Mouse (Mus musculus): ENCODE results near the gene Stab2.

Gene Stab2

DNA sequence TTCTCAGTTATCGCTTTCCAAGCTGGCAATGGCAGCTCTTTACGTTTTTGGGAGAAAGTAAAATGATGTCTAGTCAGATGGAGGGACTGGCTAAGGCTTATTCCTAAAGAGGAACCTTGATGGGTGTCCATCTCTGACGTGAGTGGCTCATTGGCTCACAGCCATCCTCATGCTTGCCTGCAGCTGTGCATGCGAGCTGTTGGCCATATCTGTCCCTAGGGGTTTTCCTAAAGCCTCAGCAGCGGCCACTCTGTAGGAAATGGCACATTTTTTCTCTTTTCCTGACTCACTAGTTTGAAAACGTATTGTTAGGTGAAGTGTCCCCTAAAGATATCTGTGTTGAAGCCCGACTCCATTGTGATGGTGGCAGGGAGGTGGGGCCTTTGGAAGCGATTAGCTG, 18.0 kb downstream of the Stab2 start:
- no peak for DNase-seq (ENCODE audit: low read depth, low spot score)

DNA sequence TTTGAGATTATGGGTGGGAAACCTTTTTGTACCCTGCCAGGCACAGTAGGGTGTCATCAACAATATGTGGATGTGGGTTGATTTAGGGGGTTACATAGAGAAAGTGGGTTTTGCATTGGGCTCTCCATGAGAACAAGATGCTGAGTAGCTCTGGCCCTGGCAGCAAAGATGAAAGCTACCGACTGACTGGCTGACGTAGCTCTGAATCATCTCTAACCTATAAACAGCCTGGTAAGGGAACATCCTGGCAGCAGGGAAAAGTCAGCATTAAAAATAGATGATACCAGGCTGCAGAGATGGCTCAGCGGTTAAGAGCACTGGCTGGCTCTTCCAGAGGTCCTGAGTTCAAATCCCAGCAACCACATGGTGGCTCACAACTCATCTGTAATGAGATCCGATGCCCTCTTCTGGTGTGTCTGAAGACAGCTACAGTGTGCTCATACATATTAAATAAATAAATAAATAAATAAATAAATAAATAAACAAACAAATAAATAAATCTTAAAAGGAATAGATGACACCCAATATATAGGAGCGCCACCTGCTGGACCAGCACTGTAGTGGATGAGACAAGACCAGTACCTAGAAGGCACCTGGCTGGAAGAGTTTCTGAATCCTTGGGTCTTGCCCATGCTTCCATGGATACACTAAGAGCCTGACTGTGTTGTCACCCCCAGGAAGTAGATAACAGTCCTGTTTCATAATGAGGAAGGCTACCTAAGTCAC, 31.7 kb downstream of the Stab2 start:
- no peak for DNase-seq (ENCODE audit: low read depth, low spot score)

DNA sequence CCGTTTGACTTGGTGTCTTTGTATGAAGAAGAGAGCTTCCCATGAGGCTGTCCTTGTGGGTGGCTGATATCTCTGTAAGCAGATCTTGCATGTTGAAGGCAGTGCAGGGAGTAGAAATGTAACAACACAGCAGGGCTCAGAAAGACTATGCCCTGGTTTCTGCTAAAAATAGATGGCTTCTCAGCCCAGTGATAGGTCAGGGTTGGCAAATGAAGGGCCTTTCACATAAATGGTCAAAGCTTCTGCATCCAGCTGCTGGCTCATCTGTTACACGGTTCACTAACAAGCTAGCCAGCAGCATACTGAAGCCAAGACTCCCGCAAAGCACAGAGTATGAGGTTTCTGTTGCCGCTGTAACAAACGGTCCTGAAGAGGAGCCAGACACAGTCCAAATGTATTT, 34.5 kb downstream of the Stab2 start:
- no peak for DNase-seq (ENCODE audit: low read depth, low spot score)

DNA sequence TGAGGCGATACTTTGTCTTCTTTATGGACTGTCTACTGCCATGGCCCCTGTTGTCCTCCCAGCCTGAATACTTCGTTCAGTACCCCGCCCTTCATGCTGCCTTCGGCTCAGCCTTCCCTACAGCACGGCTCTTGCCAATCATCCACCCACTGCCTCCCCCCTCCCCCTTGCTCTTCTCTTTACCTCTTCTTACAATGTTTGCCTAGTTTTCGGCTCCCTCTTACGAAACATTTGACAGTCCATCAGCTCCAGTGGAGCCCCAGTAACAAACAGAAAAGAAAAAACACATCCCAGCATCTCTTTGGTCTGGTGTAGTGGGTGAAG, 35.4 kb downstream of the Stab2 start:
- no peak for DNase-seq (ENCODE audit: low read depth, low spot score)

DNA sequence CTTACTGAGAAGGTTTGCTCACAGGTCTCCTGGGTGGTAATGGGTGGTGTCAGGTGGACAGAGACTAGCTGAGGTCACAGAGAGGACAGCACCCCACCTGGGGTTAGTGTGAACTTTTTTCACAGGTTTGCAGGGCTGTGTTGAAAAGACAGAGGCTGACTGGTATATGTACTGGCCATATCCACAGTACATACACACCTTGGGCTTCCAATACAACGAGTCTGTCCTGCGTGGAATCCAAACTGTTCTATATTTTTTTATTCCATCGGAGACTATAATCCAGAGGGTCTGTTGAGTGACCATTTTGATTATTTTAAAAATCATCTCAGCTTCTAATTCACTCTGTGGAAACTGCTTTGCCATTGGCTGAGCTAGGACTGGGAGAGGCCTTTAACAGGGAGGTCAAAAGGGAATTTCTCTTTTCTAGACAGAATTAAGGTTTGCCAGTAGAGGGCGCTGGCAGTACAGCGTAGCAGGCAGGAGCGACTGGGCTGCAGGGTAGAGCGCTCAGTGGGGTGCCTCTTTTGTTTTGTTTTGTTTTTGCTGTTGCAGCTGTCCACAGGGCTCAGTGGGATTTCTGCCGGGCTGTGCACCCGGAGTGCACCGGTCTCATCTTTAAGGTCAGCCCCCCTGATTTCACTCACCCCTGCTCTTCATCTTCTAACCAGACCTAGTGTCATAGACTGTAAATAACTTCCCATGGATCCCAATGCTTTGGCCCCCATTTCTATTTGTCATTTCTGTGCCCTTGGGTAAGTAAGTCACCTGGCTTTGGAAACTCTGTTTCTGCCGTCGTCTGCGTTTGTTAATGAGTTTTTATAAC, 35.9 kb downstream of the Stab2 start:
- DNase-seq (ENCODE audit: low read depth, low spot score) = no peak

DNA sequence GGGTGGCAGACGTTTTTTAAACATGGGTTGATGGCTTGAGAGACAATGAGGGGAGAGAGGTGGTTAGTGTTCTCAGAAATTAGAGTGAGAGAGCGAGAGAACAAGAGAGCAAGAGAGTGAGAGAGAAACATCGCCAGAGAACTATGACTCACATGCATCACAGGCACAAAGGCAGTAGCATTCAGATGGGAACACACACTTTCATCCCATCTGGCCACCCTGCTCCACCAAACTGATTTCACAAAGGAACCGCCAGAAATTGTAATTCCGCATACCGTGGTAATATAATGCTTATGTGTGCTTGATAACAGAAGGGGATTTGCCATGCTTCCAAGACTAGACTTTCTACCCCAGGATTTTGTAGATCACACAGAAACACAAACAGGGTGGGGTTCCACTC, 38.5 kb downstream of the Stab2 start:
- DNase-seq (ENCODE audit: low read depth, low spot score) = no peak

DNA sequence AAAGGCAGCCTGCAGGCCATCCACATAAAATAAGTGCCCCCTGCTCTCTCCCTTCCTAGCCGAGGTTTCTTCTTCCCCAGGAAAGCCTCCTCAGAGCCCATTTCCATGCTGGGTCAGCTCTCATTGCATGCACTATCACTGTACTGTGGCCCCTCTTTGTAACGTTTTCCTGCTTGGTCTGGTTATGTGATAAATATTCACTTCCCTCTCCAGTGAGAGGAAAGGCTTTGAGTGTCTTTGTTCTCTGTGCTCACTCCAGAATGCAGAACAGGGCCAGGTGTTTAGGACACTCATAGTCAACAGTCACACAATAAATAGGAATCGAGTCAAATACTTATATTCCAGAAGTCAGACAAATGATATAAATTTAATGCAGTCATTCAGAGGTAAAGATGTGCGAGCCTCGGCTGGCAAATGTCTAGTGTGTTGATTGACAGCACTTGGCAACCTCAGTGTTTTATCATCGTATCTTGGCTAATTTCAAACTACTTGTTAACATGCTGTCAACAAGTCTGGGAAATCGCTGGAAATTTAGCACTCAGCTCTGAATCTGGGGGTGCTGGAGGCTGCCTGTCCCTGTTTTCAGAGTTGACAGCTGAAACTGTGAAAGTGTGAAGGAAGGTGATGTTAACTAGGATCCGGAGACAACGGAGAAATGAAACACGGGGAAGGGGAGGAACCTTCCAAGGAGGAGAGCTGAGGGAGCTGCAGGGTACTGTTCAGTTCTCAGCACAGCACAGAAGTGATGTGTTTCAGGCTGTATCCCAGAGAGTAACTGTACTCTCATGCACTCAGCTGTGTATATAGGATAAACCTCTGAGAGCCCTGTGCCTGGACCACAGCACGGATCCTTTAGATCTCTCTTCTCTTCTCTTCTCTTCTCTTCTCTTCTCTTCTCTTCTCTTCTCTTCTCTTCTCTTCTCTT, 46.0 kb downstream of the Stab2 start:
- DNase-seq (ENCODE audit: low read depth, low spot score) = no peak

DNA sequence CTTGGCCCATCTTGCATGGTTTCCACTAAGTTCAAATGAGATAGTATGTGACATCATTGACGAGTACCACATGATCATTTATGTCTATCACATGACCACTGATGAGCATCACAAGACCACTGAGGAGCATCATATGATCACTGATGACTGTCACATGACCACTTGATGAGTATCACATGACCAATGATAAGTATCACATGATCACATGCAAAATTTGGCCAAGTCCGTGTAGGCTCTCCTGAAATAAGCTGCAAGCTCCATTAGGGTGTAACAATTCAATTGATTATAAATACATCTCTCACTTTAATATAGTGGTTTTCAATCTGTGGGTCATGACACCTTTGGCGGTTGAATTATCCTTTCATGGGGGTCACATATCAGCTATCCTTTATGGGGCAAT, 52.5 kb downstream of the Stab2 start:
- no peak for DNase-seq (ENCODE audit: low read depth, low spot score)

DNA sequence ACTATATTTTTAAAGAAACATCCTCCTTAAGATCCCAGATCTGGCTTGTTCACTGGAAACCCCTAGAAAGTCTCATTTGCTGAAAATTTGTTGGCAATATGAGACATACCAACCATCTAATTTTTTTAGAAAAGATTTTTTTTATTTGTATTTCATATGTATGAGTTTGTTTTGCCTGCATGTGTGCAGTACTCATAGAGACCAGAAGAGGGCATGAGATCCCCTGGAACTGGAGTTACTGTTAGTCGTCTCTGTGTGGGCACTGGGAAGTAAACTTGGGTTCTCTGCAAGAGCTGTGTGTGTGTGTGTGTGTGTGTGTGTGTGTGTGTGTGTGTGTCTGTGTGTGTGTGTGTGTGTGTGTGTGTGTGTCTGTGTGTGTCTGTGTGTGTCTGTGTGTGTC, 55.1 kb downstream of the Stab2 start:
- DNase-seq (ENCODE audit: low read depth, low spot score) = no peak

DNA sequence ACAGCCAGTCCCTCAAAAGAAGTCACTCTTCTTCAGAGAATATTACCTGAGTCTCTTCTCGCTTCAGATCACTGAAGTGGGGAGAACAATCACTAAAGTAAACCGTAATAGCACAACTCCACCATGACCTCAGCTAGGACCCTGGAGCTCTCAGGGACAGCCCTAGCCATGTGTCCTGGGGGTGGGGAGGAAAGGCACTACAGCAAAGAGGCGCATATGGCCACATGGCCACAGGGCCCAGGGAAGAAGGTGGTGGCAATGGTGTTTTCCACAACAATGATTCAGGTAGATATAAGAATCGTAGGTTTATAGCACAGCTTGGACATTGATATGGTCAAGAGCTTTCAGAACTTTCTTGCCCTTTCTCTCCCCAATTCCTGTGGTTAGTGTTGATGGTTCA, 57.0 kb downstream of the Stab2 start:
- DNase-seq (ENCODE audit: low read depth, low spot score) = no peak

DNA sequence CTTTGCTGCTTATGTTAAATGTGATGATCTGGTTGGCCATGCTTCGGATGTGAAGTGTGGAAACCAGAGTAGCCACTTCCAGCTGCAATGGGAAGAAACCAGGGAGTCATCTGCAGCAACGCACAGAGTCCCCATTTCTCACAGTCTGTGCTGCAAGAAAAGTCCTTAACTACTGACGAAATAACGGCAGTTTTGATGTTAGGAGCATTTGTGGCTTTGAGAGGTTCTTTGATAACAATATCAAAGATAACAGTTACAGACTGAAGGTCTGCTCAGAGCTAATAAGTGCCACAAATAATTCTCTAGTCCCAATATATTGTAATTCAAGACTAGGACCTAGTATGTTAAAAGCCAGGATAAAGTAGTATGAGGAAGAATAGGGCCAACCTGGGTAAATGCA, 57.9 kb downstream of the Stab2 start:
- DNase-seq (ENCODE audit: low read depth, low spot score) = no peak

DNA sequence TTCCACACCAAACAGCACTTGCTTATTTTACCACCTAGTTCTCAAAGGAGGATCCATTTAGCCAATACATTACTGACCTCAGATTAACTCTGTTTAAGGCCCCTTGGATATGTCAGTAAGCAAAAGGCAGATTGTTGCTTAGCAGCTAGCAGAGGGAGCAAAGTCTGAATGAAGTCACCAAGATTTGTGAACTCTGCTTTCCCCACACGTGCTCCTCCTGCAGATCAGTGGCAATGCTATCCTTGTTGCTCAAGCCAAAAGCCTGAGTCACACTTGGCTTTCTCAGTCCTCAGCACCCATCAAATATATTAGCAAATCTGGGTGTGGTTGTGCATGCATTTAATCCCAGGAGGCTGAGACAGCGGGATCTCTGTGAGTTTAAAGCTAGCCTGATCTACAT, 60.3 kb downstream of the Stab2 start:
- DNase-seq (ENCODE audit: low read depth, low spot score) = no peak

DNA sequence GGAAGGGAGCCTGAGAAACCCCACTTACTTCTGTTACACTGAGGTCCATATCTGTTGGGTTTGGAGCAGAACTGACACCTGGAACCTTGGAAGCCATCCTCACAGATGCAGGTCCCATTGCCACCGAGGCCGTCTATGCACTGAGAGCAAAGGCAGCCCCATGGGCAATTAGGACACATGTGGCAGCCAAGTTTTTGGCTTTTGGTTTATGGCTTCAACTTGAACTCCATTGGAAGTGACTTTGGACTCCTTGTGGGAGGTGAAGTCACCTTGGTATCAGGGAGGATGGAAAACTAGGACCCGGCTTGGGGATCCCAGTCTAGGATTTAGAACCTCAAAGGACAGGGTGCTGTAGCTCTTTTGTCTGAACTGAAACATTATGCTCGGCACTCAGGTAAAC, 67.2 kb downstream of the Stab2 start:
- DNase-seq (ENCODE audit: low read depth, low spot score) = no peak

DNA sequence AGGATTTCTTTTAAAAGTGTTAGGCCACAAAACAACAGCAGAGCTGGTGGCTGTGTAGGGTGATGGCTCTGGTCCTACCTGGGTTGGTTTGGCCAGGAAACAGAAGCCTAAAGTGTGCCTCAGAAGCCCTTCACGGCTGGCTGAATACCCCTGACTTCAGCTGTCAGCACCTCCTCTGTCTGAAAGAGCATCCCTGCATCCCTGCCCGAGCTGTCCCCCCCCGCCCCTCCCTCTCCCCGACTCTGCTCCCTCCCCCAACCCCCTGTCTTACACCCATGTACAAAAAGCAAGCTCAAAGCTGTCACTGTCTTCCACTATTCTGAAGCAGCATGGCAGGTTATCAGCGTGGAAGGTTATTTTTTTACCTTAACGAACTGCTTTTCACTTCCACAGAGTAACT, 73.4 kb downstream of the Stab2 start:
- no peak for DNase-seq (ENCODE audit: low read depth, low spot score)

DNA sequence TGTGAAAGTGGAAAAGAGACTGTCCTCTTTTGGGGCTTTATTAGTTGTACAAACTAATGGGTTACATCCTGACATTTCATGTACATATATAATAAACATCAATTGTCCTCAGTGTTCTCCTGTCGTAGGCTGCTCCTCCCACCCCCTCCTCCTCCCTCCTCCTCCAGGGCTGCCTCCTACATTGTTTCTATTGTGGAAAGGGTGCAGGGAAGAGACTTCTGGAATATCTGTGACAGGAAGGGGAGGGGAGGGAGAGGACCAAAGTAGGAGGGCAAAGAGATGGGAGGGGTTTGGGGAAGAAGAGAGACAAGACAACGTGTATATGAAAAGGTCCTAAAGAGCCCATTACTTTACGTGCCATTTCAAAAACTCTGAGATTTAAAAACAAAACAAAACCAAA, 73.9 kb downstream of the Stab2 start:
- DNase-seq (ENCODE audit: low read depth, low spot score) = no peak

DNA sequence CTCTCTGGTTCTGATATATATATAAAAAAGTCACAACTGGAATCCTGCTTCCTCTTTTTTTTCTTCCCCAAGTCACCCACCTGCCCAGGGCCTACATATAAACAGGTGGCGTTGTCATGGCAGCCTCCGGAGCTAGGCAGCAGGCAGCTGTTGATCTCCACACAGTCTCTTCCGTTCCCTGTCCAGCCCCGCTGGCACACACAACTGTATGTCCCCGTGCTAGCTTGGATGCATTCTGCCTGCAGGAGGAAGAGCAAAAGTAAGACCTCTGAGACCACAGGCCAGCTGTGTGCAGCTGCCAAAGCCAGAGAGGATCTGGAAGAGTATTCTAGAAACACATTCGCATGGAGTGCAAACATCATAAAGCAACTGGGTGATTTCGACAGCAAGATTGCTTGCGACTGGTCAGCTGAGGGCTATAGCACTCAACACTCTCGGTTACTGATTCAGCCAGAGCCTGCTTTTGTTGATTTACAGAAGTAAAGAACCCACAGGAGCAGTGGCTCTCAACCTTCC, 74.6 kb downstream of the Stab2 start:
- no peak for DNase-seq (ENCODE audit: low read depth, low spot score)

DNA sequence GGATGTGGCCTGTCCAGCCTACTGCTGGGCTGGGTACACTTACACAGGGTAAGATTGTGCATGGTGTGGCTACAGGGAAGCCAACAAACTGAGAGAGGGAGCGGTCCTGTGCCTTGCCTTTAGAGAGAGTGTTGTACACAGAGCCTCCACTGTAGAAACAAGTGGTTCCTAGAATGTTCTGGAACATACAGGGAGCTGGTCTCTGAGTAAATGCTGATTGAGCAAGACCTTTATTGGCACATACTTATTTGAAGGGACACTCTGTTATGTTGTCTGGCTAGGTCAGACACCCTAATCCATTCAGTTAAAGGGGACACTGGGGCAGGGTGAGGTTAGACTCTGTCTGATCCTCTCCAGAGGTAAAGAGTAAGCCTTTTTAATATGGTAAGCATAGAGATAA, 84.2 kb downstream of the Stab2 start:
- DNase-seq (ENCODE audit: low read depth, low spot score) = no peak

DNA sequence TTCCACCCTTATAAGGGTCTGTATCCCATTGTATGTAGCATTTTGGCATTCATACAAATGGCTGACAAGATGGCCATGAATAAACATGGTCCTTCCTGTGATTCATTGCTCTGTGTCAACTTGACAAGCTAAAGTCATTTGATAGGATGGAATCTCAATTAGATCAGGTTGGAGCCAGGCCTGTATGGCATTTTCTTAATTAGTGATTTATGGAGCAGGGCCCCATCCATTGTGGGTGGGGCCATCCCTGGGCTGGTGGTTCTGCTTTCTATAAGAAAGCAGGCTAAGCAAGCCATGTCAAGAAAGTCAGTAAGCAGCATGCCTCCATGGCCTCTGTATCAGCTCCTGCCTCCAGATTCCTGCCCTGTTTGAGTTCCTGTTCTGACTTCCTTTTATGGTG, 92.2 kb downstream of the Stab2 start:
- no peak for DNase-seq (ENCODE audit: low read depth, low spot score)

DNA sequence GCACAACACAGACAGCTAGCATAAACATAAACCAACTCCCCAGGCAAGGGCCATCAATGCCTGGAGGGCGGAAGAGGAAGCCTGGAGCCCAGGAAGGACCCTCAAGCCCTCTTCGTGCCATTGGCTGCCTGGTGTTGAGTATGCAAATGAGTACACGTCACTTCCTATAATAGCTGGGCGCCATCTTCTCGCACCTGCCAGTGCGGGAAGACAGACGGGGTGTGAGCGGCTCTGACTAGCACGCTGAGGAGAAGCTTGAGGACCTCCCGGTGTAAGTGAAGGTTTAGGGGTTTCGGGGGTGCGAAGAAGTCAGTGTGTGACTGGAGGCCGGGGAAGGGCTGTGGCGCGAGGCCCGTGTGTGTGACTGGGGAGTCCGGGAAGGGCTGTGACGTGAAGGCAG, 99.3 kb downstream of the Stab2 start:
- DNase-seq (ENCODE audit: low read depth, low spot score) = no peak

DNA sequence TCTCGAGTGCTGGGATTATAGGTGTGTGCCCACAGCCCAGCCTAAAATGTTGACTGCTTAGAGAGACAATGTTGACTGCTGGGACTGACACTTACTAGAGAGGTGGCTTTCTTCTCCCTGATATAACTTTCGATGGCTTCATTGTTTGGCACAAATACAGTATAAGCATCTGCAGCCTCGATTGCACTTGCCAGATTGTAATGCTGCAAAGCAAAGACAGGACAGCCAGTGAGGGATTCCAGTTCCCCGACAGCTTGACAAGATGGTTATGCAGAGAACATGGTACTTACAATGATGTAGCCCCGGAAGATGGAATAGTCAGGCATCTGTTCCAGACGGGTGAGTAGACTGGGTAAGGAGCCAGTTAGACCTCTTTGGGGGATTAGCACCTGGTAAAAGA, 100.8 kb downstream of the Stab2 start:
- no peak for DNase-seq (ENCODE audit: low read depth, low spot score)

DNA sequence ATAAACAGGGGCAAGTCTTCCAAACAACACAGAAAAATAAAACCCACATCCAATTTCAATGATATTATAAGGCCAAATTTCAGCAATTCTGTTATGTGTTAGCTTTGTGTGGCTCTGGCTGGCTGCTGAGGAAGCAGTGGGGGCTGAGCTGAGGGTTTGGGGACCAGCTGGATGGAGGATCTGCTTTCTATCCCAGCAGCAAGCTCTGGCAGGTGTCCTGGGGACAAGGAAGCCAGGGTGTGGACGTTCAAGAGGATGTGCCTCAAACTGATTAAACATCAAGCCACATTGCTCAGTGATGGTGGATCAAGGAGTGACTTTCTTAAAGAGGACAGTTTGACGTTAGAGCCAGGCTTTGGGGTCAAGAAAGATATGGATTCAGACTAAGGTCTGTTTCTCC, 112.3 kb downstream of the Stab2 start:
- DNase-seq (ENCODE audit: low read depth, low spot score) = no peak

DNA sequence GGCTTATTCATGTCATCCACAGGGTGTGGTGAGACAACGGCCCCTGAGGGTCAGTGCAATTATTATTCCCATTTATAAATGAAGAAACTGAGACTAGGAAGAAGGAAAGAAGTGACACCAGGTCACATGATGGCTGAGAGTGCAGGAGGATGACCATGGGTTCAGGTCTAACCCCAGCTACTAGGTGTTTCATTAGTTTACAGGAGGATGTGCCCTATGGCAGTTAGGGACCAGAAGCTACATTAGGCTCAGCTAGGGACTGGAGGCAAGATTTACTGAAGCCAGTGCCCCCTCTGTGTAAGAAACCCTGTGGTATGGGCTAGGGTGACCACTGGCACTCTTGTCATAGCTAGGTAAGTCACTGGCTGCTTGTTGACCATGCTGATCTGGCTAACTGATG, 116.8 kb downstream of the Stab2 start:
- DNase-seq (ENCODE audit: low read depth, low spot score) = no peak
